Mouse (Mus musculus) hindbrain, embryonic 10.5 days (tissue): ENCODE data around the gene Ankrd44. TPM values are rescaled to one million over a fixed set of nuclear protein-coding genes. Genes with fewer than 3 reads are reported as not detected.

Source experiments
- DNase-seq: peaks from one replicate; pipeline ENCODE4 v3.0.0-alpha.2; 2017; ENCODE audit warnings: low spot score
- H3K27ac ChIP-seq: fragments of 300-500 bp; sonication (generic); 2 replicates; pipeline ENCODE4 v1.5.1; 2016; ENCODE audit warnings: mild to moderate bottlenecking, moderate library complexity
- H3K27me3 ChIP-seq: fragments of 300-500 bp; sonication (generic); 2 replicates; pipeline ENCODE4 v1.6.1; 2016; ENCODE audit warnings: mild to moderate bottlenecking; ENCODE audit not compliant: poor library complexity, insufficient read depth, severe bottlenecking
- H3K36me3 ChIP-seq: fragments of 300-500 bp; sonication (generic); 2 replicates; pipeline ENCODE4 v1.6.1; 2016; ENCODE audit warnings: mild to moderate bottlenecking, moderate library complexity
- H3K4me1 ChIP-seq: fragments of 300-500 bp; sonication (generic); replicated peaks from 2 replicates; pipeline ENCODE4 v1.6.1; 2016; ENCODE audit warnings: mild to moderate bottlenecking
- H3K4me3 ChIP-seq: fragments of 300-500 bp; sonication (generic); 2 replicates; pipeline ENCODE4 v1.5.1; 2016; ENCODE audit warnings: mild to moderate bottlenecking, moderate library complexity
- H3K9me3 ChIP-seq: fragments of 300-500 bp; sonication (generic); 2 replicates; pipeline ENCODE4 v1.6.1; 2016; ENCODE audit warnings: mild to moderate bottlenecking, moderate library complexity
- WGBS: fragments of 180-500 bp; shearing (Covaris S2); methylation state at CpG from one replicate; pipeline ENCODE4 v1.1.7; 2016; 5-methylcytosine and 5-hydroxymethylcytosine counted together
- polyA plus RNA-seq: library from polyadenylated mRNA; unstranded; fragments of >200 nt; fragmentation: Nextera tagmentation; extraction: Ambion mirVana; gene quantifications from 2 replicates; pipeline ENCODE4 v1.2.1, GENCODE M21; 2016

Gene Ankrd44
- polyA plus RNA-seq, 1 experiment from 2014 or later: 11.9 TPM

DNA sequence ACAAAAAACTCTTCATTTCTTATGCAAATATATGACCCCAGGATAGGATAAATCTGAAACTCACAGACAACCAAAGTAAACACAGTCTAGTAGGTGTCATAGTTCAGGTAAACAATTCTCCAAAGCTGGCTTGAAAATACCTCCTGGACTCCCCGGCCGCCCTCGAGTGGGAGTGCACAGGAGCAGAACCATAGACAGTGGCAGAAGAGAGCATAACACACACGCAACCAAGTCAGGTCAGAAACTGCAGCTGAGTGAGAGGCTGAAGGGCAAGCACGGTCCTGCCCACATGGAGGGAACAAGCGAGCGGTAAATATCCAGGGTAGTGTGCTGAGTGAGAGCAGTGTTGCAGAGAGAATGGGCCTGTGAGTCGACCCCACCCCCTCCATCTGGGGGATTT lies 76.1 kb downstream of the Ankrd44 start:
- Histone ChIP-seq H3K4me1 (peaks cover 27% of the 10 kb centered on the region), H3K27ac (0 out of 2 replicates have a peak overlapping the region, but pooled peaks have one; percentile 16), H3K4me3 (no peak overlapping the region), H3K36me3 (no peaks in the 10 kb centered on the region), H3K27me3 (no peaks in the 10 kb centered on the region), H3K9me3 (no peaks in the 10 kb centered on the region)
- DNase-seq: no peak
- WGBS: 48% methylated on average over 8 of the region's 8 CpGs

- Histone ChIP-seq H3K4me1 (peaks cover 22% of the 10 kb centered on the region), H3K27me3 (no peaks in the 10 kb centered on the region), H3K9me3 (no peaks in the 10 kb centered on the region), H3K4me3 (no peak overlapping the region), H3K36me3 (no peaks in the 10 kb centered on the region), H3K27ac (no peak overlapping the region)
- WGBS: 91% methylated on average over 1 of the region's 1 CpGs
- no peak for DNase-seq
Measured at GRCm38 (mm10) chr1:54847238-54847637, 78.9 kb downstream of the Ankrd44 start.

- H3K4me1 ChIP-seq: peaks cover 24% of the 10 kb centered on the region
- no peaks in the 10 kb centered on the region for H3K27me3 ChIP-seq
- 75% methylated on average over 5 of the region's 5 CpGs for WGBS
- H3K36me3 ChIP-seq: no peaks in the 10 kb centered on the region
- no peak for DNase-seq
- H3K4me3 ChIP-seq: no peak overlapping the region
- no peak overlapping the region for H3K27ac ChIP-seq
- no peaks in the 10 kb centered on the region for H3K9me3 ChIP-seq
Measured at GRCm38 (mm10) chr1:54846346-54847000, 79.7 kb downstream of the Ankrd44 start.

DNA sequence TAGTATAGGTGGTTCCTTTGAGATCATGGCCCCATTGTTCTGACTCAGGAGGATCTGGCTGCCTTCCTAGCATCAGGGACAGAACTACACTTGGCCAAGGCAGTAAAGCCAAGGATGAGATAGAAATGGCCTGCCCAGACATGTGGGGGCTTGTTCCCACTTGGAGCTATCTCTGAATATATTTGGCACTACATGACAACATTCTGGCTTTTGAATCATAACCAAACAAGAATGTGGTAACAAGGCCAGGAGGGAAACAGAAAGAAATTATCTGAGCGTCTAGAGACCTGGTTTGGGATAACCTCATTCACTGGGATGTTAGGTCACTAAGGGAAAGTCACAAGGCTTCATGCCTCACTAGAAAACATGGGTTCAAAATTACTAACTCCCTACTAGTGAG lies 81.8 kb downstream of the Ankrd44 start:
- Histone ChIP-seq H3K4me3 (no peak overlapping the region), H3K4me1 (peaks cover 4% of the 10 kb centered on the region; the same call in 1 of the 2 replicates), H3K27me3 (no peaks in the 10 kb centered on the region), H3K36me3 (no peaks in the 10 kb centered on the region), H3K27ac (no peak overlapping the region), H3K9me3 (no peaks in the 10 kb centered on the region)
- WGBS: 91% methylated on average over 1 of the region's 1 CpGs
- no peak for DNase-seq

GRCm38 (mm10) chr1:54842765-54843461 lies 83.3 kb downstream of the Ankrd44 start:
- WGBS: 80% methylated on average over 7 of the region's 7 CpGs
- Histone ChIP-seq H3K27ac (no peak overlapping the region), H3K4me3 (no peak overlapping the region), H3K36me3 (no peaks in the 10 kb centered on the region), H3K4me1 (0 out of 2 replicates have a peak, but pooled peaks cover 2% of the 10 kb centered on the region), H3K9me3 (no peaks in the 10 kb centered on the region), H3K27me3 (no peaks in the 10 kb centered on the region)
- no peak for DNase-seq

- Histone ChIP-seq H3K4me3 (no peak overlapping the region), H3K9me3 (no peaks in the 10 kb centered on the region), H3K4me1 (0 out of 2 replicates have a peak, but pooled peaks cover 2% of the 10 kb centered on the region), H3K27me3 (no peaks in the 10 kb centered on the region), H3K27ac (no peak overlapping the region), H3K36me3 (no peaks in the 10 kb centered on the region)
- WGBS: 60% methylated on average over 5 of the region's 5 CpGs
- DNase-seq: no peak
Measured at GRCm38 (mm10) chr1:54841788-54842187, 84.4 kb downstream of the Ankrd44 start.

- Histone ChIP-seq H3K4me3 (no peak overlapping the region), H3K4me1 (0 out of 2 replicates have a peak, but pooled peaks cover 2% of the 10 kb centered on the region), H3K36me3 (no peaks in the 10 kb centered on the region), H3K9me3 (no peaks in the 10 kb centered on the region), H3K27me3 (no peaks in the 10 kb centered on the region), H3K27ac (no peak overlapping the region)
- 83% methylated on average over 2 of the region's 2 CpGs for WGBS
- no peak for DNase-seq
Measured at GRCm38 (mm10) chr1:54840040-54840439, 86.1 kb downstream of the Ankrd44 start.

DNA sequence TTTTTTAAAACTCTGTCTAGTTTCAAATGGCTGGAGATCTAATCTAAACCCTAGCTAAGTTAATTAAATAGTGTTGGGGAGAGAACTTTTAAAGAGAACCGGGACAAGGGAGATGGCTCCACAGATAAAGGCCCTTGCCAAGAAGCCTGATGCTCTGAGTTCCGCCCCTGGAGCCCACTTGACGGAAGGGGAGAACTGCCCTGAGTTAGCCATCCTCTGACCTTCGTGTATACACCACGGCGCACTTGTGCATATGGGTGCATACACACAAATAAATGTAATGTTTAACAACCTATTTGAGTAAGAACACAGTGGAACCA lies 87.7 kb downstream of the Ankrd44 start:
- H3K36me3 ChIP-seq: no peaks in the 10 kb centered on the region
- no peaks in the 10 kb centered on the region for H3K9me3 ChIP-seq
- WGBS: 84% methylated on average over 6 of the region's 6 CpGs

GRCm38 (mm10) chr1:54837721-54838485 lies 88.3 kb downstream of the Ankrd44 start:
- H3K27me3 ChIP-seq: no peaks in the 10 kb centered on the region
- no peak overlapping the region for H3K27ac ChIP-seq
- 0 out of 2 replicates have a peak, but pooled peaks cover 2% of the 10 kb centered on the region for H3K4me1 ChIP-seq
- H3K36me3 ChIP-seq: no peaks in the 10 kb centered on the region
- whole genome bisulfite sequencing: 89% methylated on average over 17 of the region's 17 CpGs
- no peak for DNase-seq
- H3K9me3 ChIP-seq: no peaks in the 10 kb centered on the region
- H3K4me3 ChIP-seq: no peak overlapping the region

More for the DNA sequence above, 87.7 kb downstream of the Ankrd44 start:
- H3K4me1 ChIP-seq: 0 out of 2 replicates have a peak, but pooled peaks cover 2% of the 10 kb centered on the region
- no peak for DNase-seq
- H3K4me3 ChIP-seq: no peak overlapping the region
- H3K27ac ChIP-seq: no peak overlapping the region
- H3K27me3 ChIP-seq: no peaks in the 10 kb centered on the region

DNA sequence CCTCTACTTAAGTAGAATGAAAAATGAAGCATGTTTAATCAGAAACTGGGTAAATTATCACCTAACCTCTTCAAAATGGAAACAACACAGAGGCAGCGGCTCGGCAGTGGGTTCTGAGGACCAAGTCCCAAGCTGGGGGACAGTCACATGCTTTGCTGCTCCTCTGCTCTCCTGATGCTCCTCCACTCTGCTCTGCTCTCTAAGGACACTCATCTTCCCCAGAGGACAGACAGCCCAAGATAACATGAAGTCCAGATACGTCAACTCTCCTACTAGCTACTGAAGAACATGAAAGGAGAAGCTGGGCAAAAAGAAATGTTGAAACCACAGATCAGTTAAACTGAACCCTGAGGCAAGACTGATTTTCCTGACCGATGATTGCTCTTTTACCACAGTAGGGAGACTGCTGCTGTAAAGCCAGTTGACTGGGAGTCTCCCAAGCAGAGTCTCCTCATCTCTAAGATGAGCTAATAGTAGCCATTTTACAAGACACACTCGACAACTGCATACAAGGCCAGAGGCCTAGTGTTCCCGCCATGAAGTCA lies 90.5 kb downstream of the Ankrd44 start:
- no peak overlapping the region for H3K27ac ChIP-seq
- no peak overlapping the region for H3K4me3 ChIP-seq
- WGBS: 87% methylated on average over 6 of the region's 6 CpGs
- H3K27me3 ChIP-seq: no peaks in the 10 kb centered on the region
- H3K36me3 ChIP-seq: no peaks in the 10 kb centered on the region
- no peak for DNase-seq
- no peaks in the 10 kb centered on the region for H3K4me1 ChIP-seq
- H3K9me3 ChIP-seq: no peaks in the 10 kb centered on the region

DNA sequence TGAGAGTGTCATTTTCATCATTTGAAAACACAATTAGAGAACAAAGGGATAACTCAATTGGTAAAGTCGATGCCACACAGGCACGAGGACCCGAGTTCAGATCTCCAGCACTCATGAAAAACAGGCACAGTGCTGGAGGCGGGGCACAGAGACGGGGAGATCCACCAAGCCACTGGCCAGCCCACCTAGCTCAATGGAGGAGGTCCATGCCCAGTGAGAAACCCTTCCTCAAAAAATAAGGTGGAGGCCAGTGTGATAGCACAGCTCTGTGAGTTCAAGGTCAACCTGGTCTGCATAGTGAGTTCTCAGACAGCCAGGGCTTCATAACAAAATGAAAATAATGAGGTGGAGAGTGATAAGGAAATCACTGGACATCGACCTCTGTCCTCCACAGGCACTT lies 93.0 kb downstream of the Ankrd44 start:
- Histone ChIP-seq H3K9me3 (no peaks in the 10 kb centered on the region), H3K27me3 (no peaks in the 10 kb centered on the region), H3K4me3 (no peak overlapping the region), H3K27ac (no peak overlapping the region), H3K4me1 (no peaks in the 10 kb centered on the region), H3K36me3 (no peaks in the 10 kb centered on the region)
- no peak for DNase-seq
- 93% methylated on average over 6 of the region's 6 CpGs for WGBS

DNA sequence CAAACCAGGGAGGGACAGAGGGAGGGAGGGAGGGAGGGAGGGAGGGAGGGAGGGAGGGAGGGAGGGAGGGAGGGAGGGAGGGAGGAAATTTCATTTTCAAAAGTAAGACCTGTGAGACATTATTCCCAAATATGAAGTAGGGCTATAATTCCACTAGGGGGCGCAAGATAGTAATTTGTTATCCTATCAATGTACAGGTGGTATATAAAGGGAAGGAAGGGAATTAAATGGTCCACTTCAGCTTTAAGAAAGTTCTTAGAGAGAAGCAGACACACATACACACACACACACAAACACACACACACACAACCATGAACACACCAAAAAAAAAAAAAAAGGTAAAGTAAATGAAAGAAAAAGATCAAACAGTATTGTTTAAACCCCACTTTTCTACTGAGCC lies 93.4 kb downstream of the Ankrd44 start:
- H3K36me3 ChIP-seq: no peaks in the 10 kb centered on the region
- no peaks in the 10 kb centered on the region; the same call in 1 of the 2 replicates for H3K4me1 ChIP-seq
- no peak overlapping the region for H3K4me3 ChIP-seq
- no peak overlapping the region for H3K27ac ChIP-seq
- H3K9me3 ChIP-seq: no peaks in the 10 kb centered on the region
- no peaks in the 10 kb centered on the region for H3K27me3 ChIP-seq
- DNase-seq: no peak
- WGBS: 0% methylated on average over 1 of the region's 1 CpGs

- Histone ChIP-seq H3K27me3 (no peaks in the 10 kb centered on the region), H3K9me3 (no peaks in the 10 kb centered on the region), H3K27ac (no peak overlapping the region), H3K4me3 (no peak overlapping the region), H3K4me1 (peaks cover 6% of the 10 kb centered on the region), H3K36me3 (no peaks in the 10 kb centered on the region)
- 69% methylated on average over 6 of the region's 6 CpGs for WGBS
- DNase-seq: no peak
Measured at GRCm38 (mm10) chr1:54830223-54830622, 96.0 kb downstream of the Ankrd44 start.
